Mouse (Mus musculus) stomach, postnatal 0 days (tissue): ENCODE data around the gene Dock1. TPM values are rescaled to one million over a fixed set of nuclear protein-coding genes. Genes with fewer than 3 reads are reported as not detected.

Experiments used
- ATAC-seq: fragments of 200-750 bp; cut with Nextera tagmentation; 2 replicates; pipeline ENCODE4 v1.8.0; 2017; ENCODE audit not compliant: low FRiP score, low TSS enrichment
- DNase-seq: peaks from one replicate; pipeline ENCODE4 v3.0.0-alpha.2; 2016; ENCODE audit warnings: low spot score
- H3K27ac ChIP-seq: fragments of 300-500 bp; sonication (generic); replicated peaks from 2 replicates; pipeline ENCODE4 v1.5.1; 2014; ENCODE audit warnings: mild to moderate bottlenecking, control low read depth
- H3K27me3 ChIP-seq: fragments of 300-500 bp; sonication (generic); 2 replicates; pipeline ENCODE4 v1.6.1; 2014; ENCODE audit warnings: low read length; ENCODE audit not compliant: control insufficient read depth, insufficient read depth
- H3K36me3 ChIP-seq: fragments of 300-500 bp; sonication (generic); 2 replicates; pipeline ENCODE4 v1.6.1; 2014; ENCODE audit warnings: low read length, mixed read lengths; ENCODE audit not compliant: control insufficient read depth, insufficient read depth
- H3K4me1 ChIP-seq: fragments of 300-500 bp; sonication (generic); replicated peaks from 2 replicates; pipeline ENCODE4 v1.6.1; 2014; ENCODE audit warnings: antibody characterized with exemption; ENCODE audit not compliant: control insufficient read depth, insufficient read depth
- H3K4me2 ChIP-seq: fragments of 300-500 bp; sonication (generic); replicated peaks from 2 replicates; pipeline ENCODE4 v1.6.1; 2014; ENCODE audit warnings: low read depth, mild to moderate bottlenecking, control low read depth, moderate library complexity
- H3K4me3 ChIP-seq: fragments of 300-500 bp; sonication (generic); 2 replicates; pipeline ENCODE4 v1.5.1; 2014; ENCODE audit warnings: low read depth, low read length, control low read depth
- H3K9ac ChIP-seq: fragments of 300-500 bp; sonication (generic); 2 replicates; pipeline ENCODE4 v1.6.1; 2014; ENCODE audit warnings: mild to moderate bottlenecking, low read length, control low read depth, mixed read lengths
- H3K9me3 ChIP-seq: fragments of 300-500 bp; sonication (generic); 2 replicates; pipeline ENCODE4 v1.6.1; 2016; ENCODE audit warnings: low read length; ENCODE audit not compliant: control insufficient read depth
- CTCF ChIP-seq: IDR thresholded peaks from 2 replicates; pipeline ENCODE4 v1.5.1; 2016; ENCODE audit warnings: antibody characterized with exemption, low read depth, mild to moderate bottlenecking, moderate library complexity
- EP300 ChIP-seq: optimal IDR thresholded peaks from 2 replicates; pipeline ENCODE3; 2016; ENCODE audit warnings: antibody characterized with exemption
- WGBS: fragments of 180-500 bp; shearing (Covaris S2); extraction: QIAGEN DNeasy Blood & Tissue Kit; methylation state at CpG from one replicate; pipeline ENCODE4 v1.1.7; 2014; 5-methylcytosine and 5-hydroxymethylcytosine counted together
- polyA plus RNA-seq: library from polyadenylated mRNA; unstranded; fragments of >200 nt; fragmentation: Nextera tagmentation; extraction: Ambion mirVana; gene quantifications from 2 replicates; pipeline ENCODE4 v1.2.1, GENCODE M21; 2015

Gene Dock1
- 8.5 TPM in 2 replicates for polyA plus RNA-seq

DNA sequence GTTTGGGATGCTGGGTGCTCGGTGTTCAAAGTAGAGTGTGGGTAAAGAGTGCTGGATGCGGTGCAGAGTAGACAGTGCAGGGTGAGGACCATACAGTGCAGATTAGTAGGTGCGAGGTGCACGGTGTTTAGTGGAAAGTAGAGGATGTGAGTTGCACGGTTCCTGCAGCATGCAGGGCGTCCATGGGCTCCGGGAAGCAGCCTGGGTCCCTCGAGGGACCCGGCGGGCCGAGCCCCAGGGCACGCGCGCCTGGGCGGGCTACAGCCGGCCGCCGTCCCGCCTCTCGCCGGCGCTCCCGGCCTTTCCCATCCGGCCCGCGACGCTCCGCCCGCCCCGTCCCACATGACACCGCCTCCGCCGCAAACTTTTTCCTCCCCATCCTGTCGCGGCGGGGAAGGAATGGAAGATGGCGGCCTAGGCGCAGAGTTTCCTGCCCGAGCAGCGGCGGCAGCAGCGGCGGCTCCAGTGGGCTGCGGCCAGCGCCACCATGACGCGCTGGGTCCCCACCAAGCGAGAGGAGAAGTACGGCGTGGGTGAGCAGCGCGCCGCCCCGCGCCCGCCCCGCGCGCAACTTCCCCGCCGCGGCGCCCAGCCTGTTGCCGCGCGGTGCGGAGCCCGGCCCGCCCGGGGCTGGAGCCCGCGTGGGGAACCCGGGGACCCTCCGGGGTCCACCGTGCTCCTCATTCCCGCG is at the start of gene Dock1:
Dock1 (plus strand) TSS at position 343 of the 691 bp plus-strand sequence.
- peak; percentile 86 for ATAC-seq
- no peaks in the 10 kb centered on the region; the same call in 1 of the 2 replicates for H3K4me1 ChIP-seq
- H3K4me3 ChIP-seq = peak within 1 kb of the TSS; percentile 82
- TF ChIP-seq EP300 = no peak
- no peak for TF ChIP-seq CTCF
- WGBS = 1% methylated on average over 64 of the region's 77 CpGs
- peak within 1 kb of the TSS; percentile 86 for H3K4me2 ChIP-seq
- H3K27ac ChIP-seq = peak within 1 kb of the TSS; percentile 94
- no peaks in the 10 kb centered on the region for H3K9me3 ChIP-seq
- H3K36me3 ChIP-seq = no peaks in the 10 kb centered on the region
- DNase-seq = peak; percentile 85
- peak within 1 kb of the TSS; percentile 93 for H3K9ac ChIP-seq
- H3K27me3 ChIP-seq = no peaks in the 10 kb centered on the region

- no peaks in the 10 kb centered on the region for H3K27me3 ChIP-seq
- TF ChIP-seq EP300 (no peak), CTCF (no peak)
- no peaks in the 10 kb centered on the region for H3K4me1 ChIP-seq
- no peak overlapping the region for H3K4me2 ChIP-seq
- H3K27ac ChIP-seq = no peak overlapping the region
- H3K36me3 ChIP-seq = no peaks in the 10 kb centered on the region
- 74% methylated on average over 4 of the region's 4 CpGs for WGBS
- H3K4me3 ChIP-seq = no peak overlapping the region
- no peak for ATAC-seq
- no peaks in the 10 kb centered on the region for H3K9me3 ChIP-seq
- no peak overlapping the region for H3K9ac ChIP-seq
- DNase-seq = no peak
These were observed 42.5 kb upstream of the Dock1 start for GRCm38 (mm10) chr7:134627906-134628305.

GRCm38 (mm10) chr7:134650246-134650830 is 20.1 kb upstream of the Dock1 start:
- H3K27me3 ChIP-seq = no peaks in the 10 kb centered on the region
- H3K4me2 ChIP-seq = no peak overlapping the region
- no peaks in the 10 kb centered on the region for H3K4me1 ChIP-seq
- no peak for TF ChIP-seq EP300
- TF ChIP-seq CTCF = no peak
- no peak overlapping the region for H3K9ac ChIP-seq
- WGBS = 75% methylated on average over 8 of the region's 8 CpGs
- no peak overlapping the region for H3K27ac ChIP-seq
- H3K4me3 ChIP-seq = no peak overlapping the region
- H3K9me3 ChIP-seq = no peaks in the 10 kb centered on the region
- H3K36me3 ChIP-seq = no peaks in the 10 kb centered on the region
- ATAC-seq = no peak
- no peak for DNase-seq

DNA sequence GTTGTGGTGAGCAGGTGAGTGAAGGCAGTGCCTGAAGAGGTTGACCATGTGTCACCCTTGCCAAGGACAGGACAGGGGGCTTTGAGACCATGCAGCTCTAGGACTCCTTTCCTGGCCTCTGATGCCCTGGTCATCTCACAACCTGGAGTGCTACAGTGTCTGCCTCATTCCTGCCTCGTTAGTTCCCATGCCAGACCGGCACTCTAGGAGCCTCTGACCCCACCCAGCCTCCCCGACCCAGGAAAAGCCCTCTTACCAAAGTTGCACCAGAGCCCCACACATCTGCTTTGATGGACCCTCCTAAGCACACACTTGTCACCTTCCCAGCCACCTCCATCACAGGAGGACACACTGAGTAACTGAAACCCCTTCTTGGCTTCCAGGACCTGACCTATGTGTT is 19.4 kb upstream of the Dock1 start:
- Histone ChIP-seq H3K9ac (no peak overlapping the region), H3K36me3 (no peaks in the 10 kb centered on the region), H3K27ac (no peak overlapping the region), H3K4me1 (no peaks in the 10 kb centered on the region), H3K9me3 (no peaks in the 10 kb centered on the region), H3K4me2 (no peak overlapping the region), H3K27me3 (no peaks in the 10 kb centered on the region), H3K4me3 (no peak overlapping the region)
- 77% methylated on average over 3 of the region's 3 CpGs for WGBS
- DNase-seq (no peak), ATAC-seq (no peak)
- TF ChIP-seq EP300 (no peak), CTCF (no peak)

DNA sequence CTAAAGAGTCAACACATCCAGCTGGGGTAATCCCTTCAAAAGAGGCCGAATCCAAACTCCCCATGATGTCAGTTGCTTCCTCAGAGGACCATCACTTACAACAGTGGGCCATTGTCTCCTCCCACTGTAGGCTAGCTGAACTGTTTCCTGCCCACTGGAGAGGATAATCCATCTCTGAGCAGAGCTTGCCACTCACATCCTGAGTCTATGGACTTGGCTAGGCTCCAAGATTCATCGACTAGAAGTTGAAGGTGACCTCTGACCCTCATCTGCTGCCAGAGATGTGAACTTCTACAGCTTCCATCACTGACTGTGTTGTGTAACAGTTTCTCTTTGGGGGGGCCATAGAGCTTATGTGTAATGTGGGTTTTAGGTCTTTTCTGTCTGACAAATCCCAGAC is 7.2 kb upstream of the Dock1 start:
- DNase-seq (no peak), ATAC-seq (no peak)
- no peak overlapping the region for H3K9ac ChIP-seq
- H3K9me3 ChIP-seq = 0 out of 2 replicates have a peak, but pooled peaks cover 2% of the 10 kb centered on the region
- no peak overlapping the region for H3K4me3 ChIP-seq
- H3K27ac ChIP-seq = no peak overlapping the region
- H3K36me3 ChIP-seq = no peaks in the 10 kb centered on the region
- no peak for TF ChIP-seq CTCF
- no peak for TF ChIP-seq EP300
- no peak overlapping the region for H3K4me2 ChIP-seq
- no peaks in the 10 kb centered on the region for H3K4me1 ChIP-seq
- no peaks in the 10 kb centered on the region for H3K27me3 ChIP-seq
- 6% methylated on average over 2 of the region's 2 CpGs for WGBS

GRCm38 (mm10) chr7:134665642-134666282 is 4.7 kb upstream of the Dock1 start:
- ATAC-seq (no peak), DNase-seq (no peak)
- Histone ChIP-seq H3K9ac (no peak overlapping the region), H3K4me3 (no peak overlapping the region), H3K4me1 (no peaks in the 10 kb centered on the region), H3K36me3 (no peaks in the 10 kb centered on the region), H3K4me2 (no peak overlapping the region), H3K27me3 (no peaks in the 10 kb centered on the region), H3K9me3 (no peaks in the 10 kb centered on the region), H3K27ac (no peak overlapping the region)
- 62% methylated on average over 5 of the region's 5 CpGs for WGBS
- TF ChIP-seq CTCF = no peak
- no peak for TF ChIP-seq EP300
